Mouse (Mus musculus) small intestine, adult 2 months (tissue): ENCODE data around the gene Disp1.

Source experiments
- CTCF ChIP-seq: fragments of 200-500 bp; IDR thresholded peaks from 2 replicates; pipeline ENCODE4 v1.5.1; 2012; ENCODE audit warnings: low read depth, mild to moderate bottlenecking, control low read depth, inconsistent platforms, low read length, moderate library complexity, mixed read lengths; ENCODE audit not compliant: insufficient replicate concordance, insufficient read length; ENCODE audit errors: extremely low read depth
- POLR2A ChIP-seq: fragments of 200-500 bp; IDR thresholded peaks from 2 replicates; pipeline ENCODE4 v1.6.1; 2012; ENCODE audit warnings: low read depth, mild to moderate bottlenecking, control low read depth, inconsistent platforms, low read length, moderate library complexity

DNA sequence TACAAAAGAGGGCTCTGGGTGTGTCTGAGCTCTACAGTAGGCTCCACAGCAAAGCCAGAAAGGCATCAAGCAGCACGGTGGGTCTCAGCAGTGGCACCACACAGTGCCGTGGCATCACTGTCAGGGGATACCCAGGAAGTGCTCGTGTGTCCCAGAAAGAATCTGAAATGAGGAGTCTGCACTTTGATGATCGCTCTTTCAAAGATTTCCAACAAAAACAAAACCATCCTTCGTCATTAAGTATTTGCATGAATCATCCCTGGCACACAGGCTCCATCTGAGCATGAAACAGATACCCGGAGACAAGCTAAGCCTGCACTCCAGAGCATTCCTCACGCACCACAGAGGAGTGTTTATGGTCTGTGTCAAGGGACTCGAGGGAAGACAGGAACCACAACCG, 107.8 kb downstream of the Disp1 start:
- TF ChIP-seq CTCF (no peak), POLR2A (no peak)
